Mouse (Mus musculus) heart, adult 2 months (tissue): ENCODE data around the gene Rars.

Experiments
- CTCF ChIP-seq: fragments of 200-600 bp; IDR thresholded peaks from 2 replicates; pipeline ENCODE4 v1.8.1; 2022; ENCODE audit warnings: antibody characterized with exemption, mild to moderate bottlenecking, moderate library complexity
- POLR2A ChIP-seq: fragments of 200-500 bp; IDR thresholded peaks from 2 replicates; pipeline ENCODE4 v1.6.1; 2011; ENCODE audit warnings: mild to moderate bottlenecking, low read depth, low read length, control low read depth; ENCODE audit not compliant: insufficient read depth

DNA sequence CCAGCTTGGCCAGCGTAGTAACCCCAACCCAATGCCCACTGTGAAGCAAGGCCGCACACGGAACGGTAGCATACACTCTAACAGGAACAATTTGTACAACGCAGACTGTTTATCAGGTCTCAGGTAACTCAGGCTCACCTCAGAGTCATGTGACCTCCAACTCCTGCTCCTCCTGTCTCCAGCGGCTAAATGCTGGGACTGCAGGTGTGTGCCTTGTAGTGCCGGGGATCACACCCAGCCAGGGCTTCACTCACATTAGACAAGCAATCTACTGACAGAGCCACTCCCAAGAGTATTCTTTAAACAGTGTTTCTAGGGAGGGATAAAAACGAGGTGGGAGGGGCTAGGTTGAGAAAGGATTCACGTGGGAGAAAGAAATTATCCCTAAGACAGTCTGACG lies 22.8 kb downstream of the Rars start:
- no peak for TF ChIP-seq POLR2A
- TF ChIP-seq CTCF, result no peak
